ENCODE assay signal across 14 mouse cellular contexts in the genomic region with DNA sequence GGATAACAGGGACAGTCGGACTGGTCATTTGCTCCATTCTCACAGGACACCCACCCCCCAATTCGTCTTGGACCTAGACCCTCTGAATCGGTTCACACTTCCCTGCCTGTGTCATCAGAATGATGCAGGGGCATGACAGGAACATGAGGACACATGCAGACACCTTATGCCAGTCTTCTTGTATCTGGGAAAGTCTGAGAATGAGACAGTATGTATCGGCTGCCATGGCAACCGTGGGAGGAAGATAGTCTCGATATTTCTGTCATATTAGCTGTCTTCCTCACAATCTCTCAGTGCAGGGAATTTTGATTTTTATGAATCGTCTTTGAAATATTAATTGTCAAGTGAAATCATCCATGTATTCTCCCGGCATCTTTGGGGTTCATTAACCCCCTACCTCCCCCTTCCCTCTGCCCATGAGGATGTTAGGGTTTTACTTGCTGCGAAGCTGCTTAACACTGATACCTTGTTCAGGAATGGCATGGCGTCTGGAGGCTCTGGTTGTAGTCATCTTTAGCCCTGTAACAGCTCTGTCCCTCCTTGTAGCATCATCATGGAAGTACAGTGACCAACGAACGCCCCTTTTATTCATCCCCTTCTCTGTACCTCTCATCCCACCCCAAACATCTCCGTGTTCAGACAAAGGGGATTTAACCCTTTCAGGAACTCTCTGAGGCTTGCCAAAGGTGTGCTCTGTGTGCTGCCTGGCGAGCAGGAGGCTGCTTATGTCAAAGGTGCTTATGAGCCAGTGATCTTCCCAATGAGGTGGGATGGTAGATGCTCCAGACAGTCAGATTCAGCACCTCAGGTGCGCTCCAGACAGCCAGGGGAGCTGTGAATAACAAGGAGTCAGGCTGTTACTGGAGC. TPM values are rescaled to one million over a fixed set of nuclear protein-coding genes. Genes with fewer than 3 reads are reported as not detected.
DNase-seq lines count a peak whose midpoint lies in the region; ATAC-seq and TF ChIP-seq lines count a peak whose summit lies in the region.
"Had no signal": no experiment of that assay in that cellular context is flagged by ENCODE, and none has a peak within 500 bp of the region (broad histone marks: within the 10 kb centered on the region; RNA-seq: fewer than 3 reads in every experiment).

No protein-coding gene starts in this region.

- peak; percentile 49 for DNase-seq in CD4-positive, CD25-positive, alpha-beta regulatory T cell, adult 2 months (ENCODE audit: low read depth, low spot score)
- peak; percentile 81 for DNase-seq in brain, adult 2 months (ENCODE audit: low read depth, low spot score)
- peak; percentile 50 to 76 for DNase-seq in layer of hippocampus, adult 2 months (ENCODE audit: low spot score in 2 of 2)
- no peak for DNase-seq in kidney, postnatal 36 days
- DNase-seq in thymus, postnatal 25 days, result no peak
- no peak for DNase-seq in adrenal gland, postnatal 36 days
- DNase-seq: cerebellum, adult 11 months; kidney, adult 2 months; lung, adult 18-20 months had no signal

- no peaks in the 10 kb centered on the region for H3K27me3 ChIP-seq in midbrain, embryonic 16.5 days (ENCODE audit: control insufficient read depth, insufficient read depth, low read depth, low read length)
- H3K27me3 ChIP-seq: stomach, embryonic 15.5 days had no signal

- ATAC-seq in CD4-positive, CD25-positive, alpha-beta regulatory T cell, adult 4 months, result no peak
- ATAC-seq in midbrain, embryonic 16.5 days, result peak; percentile 87

- peak overlapping the region; percentile 27; the same call in 1 of the 2 replicates for H3K9ac ChIP-seq in midbrain, embryonic 16.5 days (ENCODE audit: low read depth, low read length)
- H3K9ac ChIP-seq: stomach, embryonic 15.5 days had no signal

- no peak overlapping the region for H3K4me2 ChIP-seq in midbrain, embryonic 16.5 days (ENCODE audit: low read length)
- H3K4me2 ChIP-seq: stomach, embryonic 15.5 days had no signal

- H3K9me3 ChIP-seq in midbrain, embryonic 16.5 days (replicated peaks; ENCODE audit: control insufficient read depth, low read length, poor library complexity, severe bottlenecking), result no peaks in the 10 kb centered on the region
- H3K9me3 ChIP-seq: G1E; limb, embryonic 10.5 days; stomach, embryonic 15.5 days had no signal

- no peaks in the 10 kb centered on the region for H3K36me3 ChIP-seq in midbrain, embryonic 16.5 days (ENCODE audit: control insufficient read depth, insufficient read depth, low read length)
- H3K36me3 ChIP-seq: G1E; limb, embryonic 10.5 days; stomach, embryonic 15.5 days had no signal

- peak overlapping the region; percentile 85 for H3K27ac ChIP-seq in layer of hippocampus, adult 2 months
- H3K27ac ChIP-seq in midbrain, embryonic 16.5 days (ENCODE audit: low read length), result peak overlapping the region; percentile 83
- H3K27ac ChIP-seq: limb, embryonic 10.5 days; stomach, embryonic 15.5 days had no signal

- H3K4me3 ChIP-seq in layer of hippocampus, adult 2 months, result no peak overlapping the region
- H3K4me3 ChIP-seq in midbrain, embryonic 16.5 days (ENCODE audit: low read depth, low read length), result no peak overlapping the region
- H3K4me3 ChIP-seq: limb, embryonic 10.5 days; stomach, embryonic 15.5 days had no signal

- TF ChIP-seq CTCF in layer of hippocampus, adult 2 months (conservative IDR thresholded peaks at IDR 0.05), result no peak

- peaks cover 19% of the 10 kb centered on the region for H3K4me1 ChIP-seq in midbrain, embryonic 16.5 days (ENCODE audit: control insufficient read depth, insufficient read depth, low read length)
- H3K4me1 ChIP-seq: stomach, embryonic 15.5 days had no signal

- 59% methylated on average over 15 of the region's 15 CpGs for WGBS in midbrain, embryonic 16.5 days

RNA-seq across cellular contexts. Expression of gene Myo3b, which starts 58.5 kb away (rescaled TPM):
- polyA plus RNA-seq in CD4-positive, CD25-positive, alpha-beta regulatory T cell, adult 4 months (2017; shearing (Covaris generic)), result 10 to 100 TPM; 13.7 to 14.7 TPM
- total RNA-seq in layer of hippocampus, adult 2 months (2021), result under 1 TPM; 0.93 to 1.00 TPM
- polyA plus RNA-seq in midbrain, embryonic 16.5 days (2015; fragmentation: Nextera tagmentation; extraction: Ambion mirVana), result 0.16 and 0.32 TPM in 2 replicates
- total RNA-seq in adrenal gland, postnatal 36 days (2021), result not detected
- polyA plus RNA-seq: G1E; limb, embryonic 10.5 days had no signal

Comparison
In these comparisons a context has a peak if more than half of its experiments do, and no peak if none do; other contexts are left out.
1. DNase-seq: peak in CD4-positive, CD25-positive, alpha-beta regulatory T cell, adult 2 months (single experiment), brain, adult 2 months (single experiment) and layer of hippocampus, adult 2 months (2 of 2); none in kidney, postnatal 36 days (0 of 2), thymus, postnatal 25 days (single experiment) and adrenal gland, postnatal 36 days (0 of 2).